Mouse (Mus musculus): ENCODE measurements at regions not wholly inside any gene's neighbourhood (a gene's known extent, or its start where the extent isn't known, plus 50 kb on each side); places are given as distances from the start of the nearest gene placed in this dataset.

- no peak overlapping the region for H3K4me3 ChIP-seq (ENCODE audit: low read depth, low read length)
- ATAC-seq, result peak; percentile 59; the same call in 1 of the 2 replicates
Observed at GRCm38 (mm10) chr13:79182630-79183412, 983.3 kb upstream of the Nr2f1 start.

DNA sequence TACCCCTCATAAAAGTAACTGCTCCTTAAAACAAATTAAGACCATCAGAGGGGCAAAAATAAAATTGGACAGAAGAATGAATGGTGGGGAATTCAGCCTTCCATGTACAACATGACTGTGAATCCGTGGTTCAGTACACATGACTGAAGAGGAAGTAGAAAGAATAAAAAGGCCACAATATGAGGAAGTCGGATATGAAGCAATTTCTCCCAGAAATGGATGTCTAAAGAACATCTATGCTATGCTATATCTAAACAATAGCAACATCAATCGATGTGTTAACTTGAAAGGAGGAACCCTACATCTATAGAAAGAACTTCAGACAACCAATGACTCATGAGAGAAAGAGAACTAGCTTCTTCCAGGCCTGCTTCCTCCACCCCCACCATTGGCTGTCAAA lies 959.2 kb upstream of the Nr2f1 start:
- Histone ChIP-seq H3K9ac (no peak overlapping the region), H3K4me3 (ENCODE audit: low read depth, low read length) (no peak overlapping the region), H3K36me3 (ENCODE audit: insufficient read depth) (no peaks in the 10 kb centered on the region), H3K4me2 (ENCODE audit: low read depth) (no peak overlapping the region), H3K4me1 (ENCODE audit: insufficient read depth) (no peaks in the 10 kb centered on the region), H3K9me3 (ENCODE audit: low read length) (no peaks in the 10 kb centered on the region), H3K27me3 (ENCODE audit: insufficient read depth, low read length) (no peaks in the 10 kb centered on the region), H3K27ac (ENCODE audit: low read depth, low read length) (no peak overlapping the region)
- TF ChIP-seq CTCF (IDR thresholded peaks at IDR 0.05; ENCODE audit: low read depth), result no peak
- 82% methylated on average over 3 of the region's 3 CpGs for WGBS
- DNase-seq, result no peak
- no peak for ATAC-seq

More at GRCm38 (mm10) chr13:79182630-79183412, 983.3 kb upstream of the Nr2f1 start:
- Histone ChIP-seq H3K27ac (ENCODE audit: low read depth, low read length) (no peak overlapping the region), H3K9ac (no peak overlapping the region), H3K4me2 (ENCODE audit: low read depth) (no peak overlapping the region), H3K9me3 (ENCODE audit: low read length) (no peaks in the 10 kb centered on the region), H3K36me3 (ENCODE audit: insufficient read depth) (no peaks in the 10 kb centered on the region), H3K27me3 (ENCODE audit: insufficient read depth, low read length) (no peaks in the 10 kb centered on the region), H3K4me1 (ENCODE audit: insufficient read depth) (no peaks in the 10 kb centered on the region)
- WGBS, result 30% methylated on average over 6 of the region's 6 CpGs
- DNase-seq, result peak; percentile 42
- no peak for TF ChIP-seq CTCF (IDR thresholded peaks at IDR 0.05; ENCODE audit: low read depth)

- TF ChIP-seq CTCF (IDR thresholded peaks at IDR 0.05; ENCODE audit: low read depth), result no peak
- ATAC-seq (no peak), DNase-seq (peak; percentile 3)
- no peak overlapping the region for H3K9ac ChIP-seq
- no peak overlapping the region for H3K4me3 ChIP-seq (ENCODE audit: low read depth, low read length)
- H3K4me1 ChIP-seq (ENCODE audit: insufficient read depth), result no peaks in the 10 kb centered on the region
- 25% methylated on average over 1 of the region's 1 CpGs for WGBS
- H3K27me3 ChIP-seq (ENCODE audit: insufficient read depth, low read length), result no peaks in the 10 kb centered on the region
- no peaks in the 10 kb centered on the region for H3K36me3 ChIP-seq (ENCODE audit: insufficient read depth)
- no peak overlapping the region for H3K4me2 ChIP-seq (ENCODE audit: low read depth)
- H3K9me3 ChIP-seq (ENCODE audit: low read length), result no peaks in the 10 kb centered on the region
- H3K27ac ChIP-seq (ENCODE audit: low read depth, low read length), result no peak overlapping the region
Observed at GRCm38 (mm10) chr13:79142903-79143302, 943.3 kb upstream of the Nr2f1 start.

DNA sequence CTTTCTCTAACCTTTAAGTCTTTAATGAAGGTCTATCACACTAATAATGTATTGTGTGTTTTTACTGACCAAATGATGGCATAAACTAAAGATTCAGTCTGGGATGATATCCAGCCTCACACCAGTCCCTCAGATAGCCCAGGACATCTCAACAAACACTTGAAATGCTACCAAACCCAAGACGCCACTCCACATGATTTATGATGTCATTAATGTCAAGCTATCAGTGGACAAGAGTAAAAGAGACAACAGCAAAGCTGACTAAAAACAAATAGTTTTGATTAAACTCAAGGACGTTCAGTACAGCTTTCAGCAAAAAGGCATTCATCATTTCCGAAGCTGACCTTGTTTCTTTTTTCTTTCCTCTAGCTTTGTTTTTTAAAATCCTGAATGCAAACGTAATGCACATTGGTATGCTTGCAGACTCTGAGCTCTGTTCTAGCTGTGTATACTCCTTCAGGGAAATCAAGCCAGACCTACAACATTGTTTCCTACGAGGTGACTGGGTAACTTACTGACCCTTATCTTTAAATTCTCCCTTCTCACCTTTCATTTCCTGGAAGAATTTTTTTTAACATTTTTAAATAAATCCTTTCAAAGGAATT lies 941.9 kb upstream of the Nr2f1 start:
- no peak overlapping the region for H3K27ac ChIP-seq (ENCODE audit: low read depth, low read length)
- 46% methylated on average over 5 of the region's 5 CpGs for WGBS

GRCm38 (mm10) chr13:79138747-79139146 lies 939.2 kb upstream of the Nr2f1 start:
- no peak overlapping the region for H3K4me3 ChIP-seq (ENCODE audit: low read depth, low read length)
- H3K4me1 ChIP-seq (ENCODE audit: insufficient read depth), result no peaks in the 10 kb centered on the region
- no peaks in the 10 kb centered on the region for H3K27me3 ChIP-seq (ENCODE audit: insufficient read depth, low read length)
- no peak overlapping the region for H3K9ac ChIP-seq
- ATAC-seq, result peak; percentile 20; the same call in 1 of the 2 replicates
- H3K9me3 ChIP-seq (ENCODE audit: low read length), result no peaks in the 10 kb centered on the region
- H3K4me2 ChIP-seq (ENCODE audit: low read depth), result no peak overlapping the region
- H3K27ac ChIP-seq (ENCODE audit: low read depth, low read length), result no peak overlapping the region
- 65% methylated on average over 2 of the region's 2 CpGs for WGBS
- no peaks in the 10 kb centered on the region for H3K36me3 ChIP-seq (ENCODE audit: insufficient read depth)
- peak; percentile 17 for DNase-seq
- TF ChIP-seq CTCF (IDR thresholded peaks at IDR 0.05; ENCODE audit: low read depth), result no peak

More for the DNA sequence above, 941.9 kb upstream of the Nr2f1 start:
- Histone ChIP-seq H3K27me3 (ENCODE audit: insufficient read depth, low read length) (no peaks in the 10 kb centered on the region), H3K4me1 (ENCODE audit: insufficient read depth) (no peaks in the 10 kb centered on the region), H3K4me3 (ENCODE audit: low read depth, low read length) (no peak overlapping the region), H3K9ac (no peak overlapping the region), H3K36me3 (ENCODE audit: insufficient read depth) (no peaks in the 10 kb centered on the region), H3K9me3 (ENCODE audit: low read length) (no peaks in the 10 kb centered on the region), H3K4me2 (ENCODE audit: low read depth) (no peak overlapping the region)
- ATAC-seq (no peak), DNase-seq (no peak)
- no peak for TF ChIP-seq CTCF (IDR thresholded peaks at IDR 0.05; ENCODE audit: low read depth)

GRCm38 (mm10) chr13:79136726-79137125 lies 937.2 kb upstream of the Nr2f1 start:
- Histone ChIP-seq H3K4me3 (ENCODE audit: low read depth, low read length) (no peak overlapping the region), H3K36me3 (ENCODE audit: insufficient read depth) (no peaks in the 10 kb centered on the region), H3K4me1 (ENCODE audit: insufficient read depth) (no peaks in the 10 kb centered on the region), H3K27me3 (ENCODE audit: insufficient read depth, low read length) (no peaks in the 10 kb centered on the region), H3K27ac (ENCODE audit: low read depth, low read length) (no peak overlapping the region), H3K9me3 (ENCODE audit: low read length) (no peaks in the 10 kb centered on the region), H3K4me2 (ENCODE audit: low read depth) (no peak overlapping the region), H3K9ac (no peak overlapping the region)
- ATAC-seq (no peak), DNase-seq (no peak)
- no peak for TF ChIP-seq CTCF (IDR thresholded peaks at IDR 0.05; ENCODE audit: low read depth)
- WGBS, result 63% methylated on average over 1 of the region's 1 CpGs

All from forebrain, postnatal 0 days (tissue).